In genomic region chr5:122143543-122143942, GRCm38 (mm10) we compare ENCODE assay signal across 10 mouse cellular contexts. TPM values are rescaled to one million over a fixed set of nuclear protein-coding genes. Genes with fewer than 3 reads are reported as not detected.
DNase-seq lines count a peak whose midpoint lies in the region; ATAC-seq and TF ChIP-seq lines count a peak whose summit lies in the region.
"Had no signal": no experiment of that assay in that cellular context is flagged by ENCODE, and none has a peak within 500 bp of the region (broad histone marks: within the 10 kb centered on the region; RNA-seq: fewer than 3 reads in every experiment).

No protein-coding gene starts in this region.

- no peak for TF ChIP-seq CTCF in heart, adult 2 months (IDR thresholded peaks at IDR 0.05)

- 14% methylated on average over 15 of the region's 15 CpGs for WGBS in heart, adult 2 months
- WGBS in midbrain, embryonic 14.5 days, result 87% methylated on average over 15 of the region's 15 CpGs
- 81% methylated on average over 15 of the region's 15 CpGs for WGBS in forebrain, embryonic 15.5 days

- H3K4me1 ChIP-seq in heart, adult 2 months (ENCODE audit: control insufficient read depth, insufficient read depth, low read length), result peaks cover 13% of the 10 kb centered on the region
- H3K4me1 ChIP-seq in midbrain, embryonic 14.5 days (ENCODE audit: control insufficient read depth, insufficient read depth, low read length), result no peaks in the 10 kb centered on the region
- no peaks in the 10 kb centered on the region for H3K4me1 ChIP-seq in forebrain, embryonic 15.5 days
- H3K4me1 ChIP-seq: neural tube, embryonic 12.5 days had no signal

- H3K4me3 ChIP-seq in heart, adult 2 months, result peak overlapping the region; percentile 15; the same call in 1 of the 2 replicates
- no peak overlapping the region for H3K4me3 ChIP-seq in midbrain, embryonic 14.5 days (replicated peaks; ENCODE audit: low read depth, low read length)
- no peak overlapping the region for H3K4me3 ChIP-seq in forebrain, embryonic 15.5 days
- H3K4me3 ChIP-seq: neural tube, embryonic 12.5 days had no signal

- no peaks in the 10 kb centered on the region for H3K27me3 ChIP-seq in heart, adult 2 months (ENCODE audit: control insufficient read depth, insufficient read depth, low read length)
- no peaks in the 10 kb centered on the region for H3K27me3 ChIP-seq in midbrain, embryonic 14.5 days (ENCODE audit: control insufficient read depth, insufficient read depth, low read length)
- no peaks in the 10 kb centered on the region for H3K27me3 ChIP-seq in forebrain, embryonic 15.5 days
- H3K27me3 ChIP-seq: neural tube, embryonic 12.5 days had no signal

- peak; percentile 23 for DNase-seq in gastrocnemius, postnatal 14 days
- DNase-seq in gastrocnemius, adult 8-10 months (ENCODE audit: low spot score in 2 of 2), result no peak
- peak; percentile 28 for DNase-seq in R1 (ENCODE audit: low read depth, low spot score)
- DNase-seq in heart, adult 2 months, result peak; percentile 62 to 81
- DNase-seq in lung, adult 18-20 months, result peak; percentile 67 to 73
- DNase-seq in midbrain, embryonic 14.5 days, result no peak
- no peak for DNase-seq in urinary bladder, adult 18-20 months (ENCODE audit: low spot score in 2 of 2)

- H3K27ac ChIP-seq in heart, adult 2 months, result peak overlapping the region; percentile 61
- no peak overlapping the region for H3K27ac ChIP-seq in midbrain, embryonic 14.5 days (replicated peaks; ENCODE audit: low read depth, low read length)
- H3K27ac ChIP-seq in forebrain, embryonic 15.5 days (replicated peaks), result no peak overlapping the region
- H3K27ac ChIP-seq: neural tube, embryonic 12.5 days had no signal

- H3K9ac ChIP-seq in heart, adult 2 months (ENCODE audit: low read depth, low read length), result peak overlapping the region; percentile 40
- no peak overlapping the region for H3K9ac ChIP-seq in midbrain, embryonic 14.5 days (replicated peaks; ENCODE audit: low read length)
- no peak overlapping the region for H3K9ac ChIP-seq in forebrain, embryonic 15.5 days (replicated peaks)
- H3K9ac ChIP-seq: neural tube, embryonic 12.5 days had no signal

- intact Hi-C loops in gastrocnemius, postnatal 14 days (cut with DNase I; ENCODE audit: low total_unique reads), result no loop called here
- intact Hi-C loops in heart, adult 2 months (cut with DNase I), result loop anchor here (2.0 kb wide), 1 partner anchor 15 kb away; no protein-coding TSS in a partner anchor

- no peak overlapping the region for H3K4me2 ChIP-seq in midbrain, embryonic 14.5 days (ENCODE audit: low read length)
- H3K4me2 ChIP-seq in forebrain, embryonic 15.5 days (replicated peaks), result no peak overlapping the region
- H3K4me2 ChIP-seq: neural tube, embryonic 12.5 days had no signal

- no peaks in the 10 kb centered on the region for H3K9me3 ChIP-seq in midbrain, embryonic 14.5 days (ENCODE audit: control insufficient read depth, low read length)
- H3K9me3 ChIP-seq in forebrain, embryonic 15.5 days, result no peaks in the 10 kb centered on the region
- H3K9me3 ChIP-seq: neural tube, embryonic 12.5 days had no signal

- no peaks in the 10 kb centered on the region for H3K36me3 ChIP-seq in heart, adult 2 months (ENCODE audit: control insufficient read depth, insufficient read depth, low read length)
- H3K36me3 ChIP-seq in midbrain, embryonic 14.5 days (ENCODE audit: control insufficient read depth, insufficient read depth, low read length), result no peaks in the 10 kb centered on the region
- no peaks in the 10 kb centered on the region for H3K36me3 ChIP-seq in forebrain, embryonic 15.5 days
- H3K36me3 ChIP-seq: neural tube, embryonic 12.5 days had no signal

- H3K79me2 ChIP-seq in heart, adult 2 months (replicated peaks; ENCODE audit: control insufficient read depth, insufficient read depth, low read length), result no peaks in the 10 kb centered on the region

- no peak for TF ChIP-seq POLR2A in heart, adult 2 months (IDR thresholded peaks at IDR 0.05; ENCODE audit: insufficient read depth, low read depth, low read length)

- TF ChIP-seq EP300 in heart, adult 2 months (IDR thresholded peaks at IDR 0.05; ENCODE audit: insufficient read depth, low read depth, low read length), result peak; percentile 70; the same call in 1 of the 2 replicates

- no peak for ATAC-seq in midbrain, embryonic 14.5 days (ENCODE audit: low FRiP score, low TSS enrichment)
- ATAC-seq in forebrain, embryonic 15.5 days (replicated peaks), result no peak

RNA-seq across cellular contexts. Expression of gene Ccdc63, which starts 2.9 kb away (rescaled TPM):
- total RNA-seq in gastrocnemius, postnatal 14 days (2021), result not detected
- total RNA-seq in gastrocnemius, adult 8-10 months (2022), result under 1 TPM in 1 of 4 experiments, not detected in 3; 0.13 TPM
- under 1 TPM in 1 of 2 experiments, not detected in 1; 0.16 TPM for total RNA-seq in heart, adult 2 months (2021)
- 0.08 and 0.12 TPM in 2 replicates for polyA plus RNA-seq in heart, adult 2 months (2012; rRNA removed)
- polyA plus RNA-seq in midbrain, embryonic 14.5 days (2014; fragmentation: Nextera tagmentation; extraction: Ambion mirVana), result not detected in 2 replicates
- polyA plus RNA-seq in forebrain, embryonic 15.5 days (2015; fragmentation: Nextera tagmentation; extraction: Ambion mirVana), result not detected in 2 replicates
- polyA plus RNA-seq: neural tube, embryonic 12.5 days had no signal

RNA-seq across cellular contexts. Expression of gene Ppp1cc, which starts 14.5 kb away (rescaled TPM):
- total RNA-seq in gastrocnemius, postnatal 14 days (2021), result 100 to 1,000 TPM; 110 TPM
- total RNA-seq in gastrocnemius, adult 8-10 months (2022), result 100 to 1,000 TPM; 108 to 221 (median 143) TPM
- total RNA-seq in heart, adult 2 months (2021), result 100 to 1,000 TPM; 101 to 127 TPM
- 59.7 and 87.8 TPM in 2 replicates for polyA plus RNA-seq in heart, adult 2 months (2012; rRNA removed)
- polyA plus RNA-seq in midbrain, embryonic 14.5 days (2014; fragmentation: Nextera tagmentation; extraction: Ambion mirVana), result 232 and 238 TPM in 2 replicates
- polyA plus RNA-seq in forebrain, embryonic 15.5 days (2015; fragmentation: Nextera tagmentation; extraction: Ambion mirVana), result 273 and 275 TPM in 2 replicates

RNA-seq across cellular contexts. Expression of gene Myl2, which starts 42.8 kb away (rescaled TPM):
- total RNA-seq in gastrocnemius, postnatal 14 days (2021), result 1,000 to 10,000 TPM in 1 of 2 experiments, 100 to 1,000 TPM in 1; 675 to 1,272 TPM
- total RNA-seq in gastrocnemius, adult 8-10 months (2022), result 1,000 to 10,000 TPM in 1 of 4 experiments, 100 to 1,000 TPM in 3; 818 to 1,021 (median 841) TPM
- total RNA-seq in heart, adult 2 months (2021), result over 10,000 TPM; 18,797 to 22,206 TPM
- 7,725 and 11,177 TPM in 2 replicates for polyA plus RNA-seq in heart, adult 2 months (2012; rRNA removed)
- polyA plus RNA-seq in midbrain, embryonic 14.5 days (2014; fragmentation: Nextera tagmentation; extraction: Ambion mirVana), result 1.9 and 3.0 TPM in 2 replicates
- polyA plus RNA-seq in forebrain, embryonic 15.5 days (2015; fragmentation: Nextera tagmentation; extraction: Ambion mirVana), result 0.28 and 3.6 TPM in 2 replicates
- total RNA-seq: common myeloid progenitor, adult 5-6 weeks had no signal

Comparison
In these comparisons a context has a peak if more than half of its experiments do, and no peak if none do; other contexts are left out.
1. DNase-seq: peak in gastrocnemius, postnatal 14 days (single experiment), R1 (single experiment), heart, adult 2 months (2 of 2) and lung, adult 18-20 months (2 of 2); none in gastrocnemius, adult 8-10 months (0 of 2), midbrain, embryonic 14.5 days (single experiment) and urinary bladder, adult 18-20 months (0 of 2).
2. RNA of gene Myl2, which starts 42.8 kb away (total RNA-seq): 18,797 to 22,206 TPM in heart, adult 2 months; 675 to 1,272 TPM in gastrocnemius, postnatal 14 days and 818 to 1,021 TPM in gastrocnemius, adult 8-10 months; every median in the first group is over 10 times any median in the second.